Mouse (Mus musculus) thymus, adult 18-20 months (tissue): ENCODE measurements at regions not wholly inside any gene's neighbourhood (a gene's known extent, or its start where the extent isn't known, plus 50 kb on each side); places are given as distances from the start of the nearest gene placed in this dataset.
A peak's percentile ranks its signal among the peaks of the same experiment; 100 is the strongest.

Experiments used
- DNase-seq, 2 experiments: peaks; one replicate each; pipeline ENCODE4 v3.0.0; 2022; ENCODE audit warnings: mixed read lengths in 2 of 2

DNA sequence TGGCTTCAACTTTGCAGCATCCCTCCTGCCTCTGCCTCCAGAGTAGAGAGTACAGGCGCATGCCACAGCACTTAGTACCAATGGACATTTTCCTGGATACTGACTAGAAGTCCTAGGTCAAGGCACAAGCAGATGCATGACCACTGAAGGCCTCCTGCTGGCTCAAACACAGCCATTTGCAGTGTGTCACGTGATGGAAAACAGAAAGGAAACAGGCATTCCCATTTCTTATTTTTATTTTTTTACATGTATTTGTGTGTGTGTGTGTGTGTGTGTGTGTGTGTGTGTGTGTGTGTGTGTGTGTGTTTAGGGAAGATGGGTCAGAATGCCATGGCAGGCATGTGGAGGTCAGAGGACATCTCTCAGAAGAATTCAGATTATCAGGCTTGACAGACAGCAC, 65.6 kb downstream of the Thap12 start:
- DNase-seq: no peak

GRCm38 (mm10) chr7:98769111-98769734, 65.7 kb upstream of the Wnt11 start:
- no peak for DNase-seq

- no peak for DNase-seq
Observed at GRCm38 (mm10) chr7:98770257-98770890, 64.5 kb upstream of the Wnt11 start.

GRCm38 (mm10) chr7:98771134-98771775, 63.7 kb upstream of the Wnt11 start:
- DNase-seq: no peak

DNA sequence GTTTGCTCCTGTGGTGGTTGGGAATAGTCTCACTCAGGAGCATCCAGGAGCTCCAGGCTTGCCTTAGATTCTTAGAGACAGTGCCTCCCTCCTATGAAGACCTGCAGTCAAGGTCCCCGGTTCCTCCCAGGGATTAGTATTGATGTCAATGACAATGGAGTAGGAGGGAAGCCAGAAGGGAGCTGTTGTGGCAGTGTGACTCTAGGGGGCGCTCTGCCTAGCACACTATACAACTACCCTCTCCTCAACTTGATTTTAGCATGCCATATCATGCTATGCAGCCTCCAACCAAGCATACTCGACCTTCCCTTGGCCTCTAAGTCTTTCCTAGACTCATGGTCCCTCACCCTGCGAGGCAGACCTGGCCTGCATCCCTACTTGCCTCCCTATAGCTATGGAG, 60.3 kb upstream of the Wnt11 start:
- no peak for DNase-seq

DNA sequence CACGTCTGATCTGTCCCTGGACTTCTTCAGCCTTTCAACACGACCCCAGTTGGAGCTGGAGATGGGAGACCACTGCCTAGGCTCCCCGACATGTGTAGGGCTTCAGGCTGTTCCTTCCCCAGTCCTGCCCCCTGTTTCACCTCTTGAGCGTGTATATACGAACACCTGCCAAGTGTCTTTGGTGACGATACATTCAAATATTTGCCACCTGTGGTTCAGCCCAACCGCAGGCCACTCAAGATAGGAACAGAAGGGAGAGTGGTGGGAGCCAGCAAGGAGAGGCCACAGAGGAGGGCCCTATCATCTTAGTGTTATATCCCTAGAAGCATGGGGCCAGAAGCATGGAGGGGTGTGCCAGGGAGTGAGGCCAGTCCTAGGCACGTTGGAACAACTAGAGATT, 59.9 kb upstream of the Wnt11 start:
- no peak for DNase-seq

- DNase-seq: no peak
Observed at GRCm38 (mm10) chr7:98777304-98777849, 57.5 kb upstream of the Wnt11 start.

GRCm38 (mm10) chr7:98778929-98779328, 56.0 kb upstream of the Wnt11 start:
- peak; percentile 14 to 29 for DNase-seq

- DNase-seq: no peak
Observed at GRCm38 (mm10) chr7:98783521-98783920, 51.4 kb upstream of the Wnt11 start.

DNA sequence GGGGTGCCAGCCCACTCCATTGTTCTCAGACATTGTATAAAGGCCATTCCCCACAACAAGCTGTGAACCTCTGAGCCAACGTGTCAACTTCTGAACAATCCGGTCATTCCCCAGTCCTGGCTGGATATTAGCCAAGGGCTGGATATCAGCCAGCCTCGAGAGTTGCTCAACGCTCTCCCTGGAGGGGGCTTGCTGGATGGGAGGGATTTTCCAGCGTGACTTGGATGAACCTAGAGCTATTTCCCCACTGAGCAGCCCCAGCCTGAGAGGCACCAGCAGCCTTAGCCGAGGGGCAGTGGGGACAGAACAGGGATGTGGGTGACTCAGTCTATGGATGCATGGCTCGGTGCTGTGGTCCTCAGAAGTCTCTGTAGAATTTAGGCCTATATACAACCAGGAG, 51.0 kb upstream of the Wnt11 start:
- DNase-seq: peak in 1 of 2 experiments; percentile 29

DNA sequence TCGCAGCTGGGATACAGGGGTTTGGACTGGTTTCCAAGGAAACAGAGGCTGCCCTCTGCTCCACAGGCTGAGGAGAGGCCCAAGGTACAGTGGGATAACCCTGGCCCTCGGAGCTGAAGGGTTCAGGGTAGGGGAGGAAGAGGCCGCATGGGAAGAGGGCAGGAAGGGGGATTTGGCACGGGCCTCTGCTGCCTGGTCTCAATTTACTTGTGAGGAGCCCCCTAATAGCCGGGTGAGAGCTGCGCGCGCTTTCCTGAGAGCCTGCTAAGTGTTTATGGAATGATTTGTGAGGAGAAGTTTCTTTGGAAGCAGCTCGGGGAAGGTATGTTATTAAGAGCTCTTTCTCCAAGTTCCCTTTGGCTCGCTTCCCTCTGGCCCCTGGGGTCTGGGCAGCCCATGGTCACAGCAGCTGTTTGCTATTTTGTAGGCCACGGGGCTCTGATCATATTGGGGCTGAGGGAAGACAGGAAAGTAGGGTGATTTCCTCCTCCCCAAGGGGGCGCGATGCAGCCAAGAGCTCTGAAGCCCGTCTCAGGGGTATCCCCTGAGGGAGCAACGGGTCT, 50.5 kb upstream of the Wnt11 start:
- DNase-seq: no peak
